Mouse (Mus musculus) layer of hippocampus, adult 9-11 months (tissue): ENCODE results near the gene Ak4.
A peak's percentile ranks its signal among the peaks of the same experiment; 100 is the strongest.
"Not testable (repeated sequence)": the region's sequence is repeated elsewhere in the genome, so short reads cannot be mapped to it uniquely, and the experiment has no call there.

Experiments
- DNase-seq: peaks from one replicate; pipeline ENCODE4 v3.0.0; 2022

Gene Ak4

GRCm38 (mm10) chr4:101424495-101424894 is 5.4 kb downstream of the Ak4 start:
- no peak for DNase-seq

- DNase-seq: no peak
These were observed 6.0 kb downstream of the Ak4 start for GRCm38 (mm10) chr4:101425119-101425518.

- DNase-seq: no peak
These were observed 6.6 kb downstream of the Ak4 start for GRCm38 (mm10) chr4:101425666-101426065.

GRCm38 (mm10) chr4:101426566-101426965 is 7.5 kb downstream of the Ak4 start:
- DNase-seq: no peak

- no peak for DNase-seq
These were observed 9.0 kb downstream of the Ak4 start for GRCm38 (mm10) chr4:101427886-101428680.

- DNase-seq: no peak
These were observed 10.0 kb downstream of the Ak4 start for GRCm38 (mm10) chr4:101429073-101429472.

GRCm38 (mm10) chr4:101430000-101430399 is 10.9 kb downstream of the Ak4 start:
- no peak for DNase-seq

GRCm38 (mm10) chr4:101436761-101437512 is 17.9 kb downstream of the Ak4 start:
- peak; percentile 92 for DNase-seq

GRCm38 (mm10) chr4:101438271-101438670 is 19.2 kb downstream of the Ak4 start:
- no peak for DNase-seq

GRCm38 (mm10) chr4:101439738-101440389 is 20.8 kb downstream of the Ak4 start:
- no peak for DNase-seq

GRCm38 (mm10) chr4:101442791-101443190 is 23.7 kb downstream of the Ak4 start:
- DNase-seq: no peak

GRCm38 (mm10) chr4:101443419-101443991 is 24.4 kb downstream of the Ak4 start:
- DNase-seq: no peak

- no peak for DNase-seq
These were observed 26.6 kb downstream of the Ak4 start for GRCm38 (mm10) chr4:101445660-101446059.

GRCm38 (mm10) chr4:101446606-101447005 is 27.5 kb downstream of the Ak4 start:
- DNase-seq: not testable (repeated sequence)

- DNase-seq: no peak
These were observed 29.6 kb downstream of the Ak4 start for GRCm38 (mm10) chr4:101448701-101449100.

GRCm38 (mm10) chr4:101449344-101449743 is 30.3 kb downstream of the Ak4 start:
- DNase-seq: no peak

GRCm38 (mm10) chr4:101450150-101450780 is 31.2 kb downstream of the Ak4 start:
- peak; percentile 94 for DNase-seq

- no peak for DNase-seq
These were observed 32.0 kb downstream of the Ak4 start for GRCm38 (mm10) chr4:101451089-101451488.

GRCm38 (mm10) chr4:101452829-101453228 is 33.8 kb downstream of the Ak4 start:
- DNase-seq: no peak

- no peak for DNase-seq
These were observed 38.1 kb downstream of the Ak4 start for GRCm38 (mm10) chr4:101457176-101457575.

- peak; percentile 48 for DNase-seq
These were observed 39.3 kb downstream of the Ak4 start for GRCm38 (mm10) chr4:101458341-101458740.

- DNase-seq: no peak
These were observed 40.3 kb downstream of the Ak4 start for GRCm38 (mm10) chr4:101459358-101459757.

- DNase-seq: no peak
These were observed 41.0 kb downstream of the Ak4 start for GRCm38 (mm10) chr4:101460114-101460513.
